Mouse (Mus musculus) intestine, embryonic 16.5 days (tissue): Measurements from ENCODE around the gene 4931428F04Rik. TPM values are rescaled to one million over a fixed set of nuclear protein-coding genes. Genes with fewer than 3 reads are reported as not detected.

ENCODE experiments used
- ATAC-seq: fragments of 200-750 bp; cut with Nextera tagmentation; 2 replicates; pipeline ENCODE4 v1.8.0; 2017; ENCODE audit warnings: moderate TSS enrichment, moderate library complexity
- H3K27ac ChIP-seq: fragments of 300-500 bp; sonication (generic); 2 replicates; pipeline ENCODE4 v1.5.1; 2014; ENCODE audit warnings: mild to moderate bottlenecking, low read length
- H3K27me3 ChIP-seq: fragments of 300-500 bp; sonication (generic); replicated peaks from 2 replicates; pipeline ENCODE4 v1.6.1; 2014; ENCODE audit warnings: low read length, control low read depth, mixed read lengths; ENCODE audit not compliant: control insufficient read depth, insufficient read depth
- H3K36me3 ChIP-seq: fragments of 300-500 bp; sonication (generic); 2 replicates; pipeline ENCODE4 v1.6.1; 2014; ENCODE audit warnings: low read length, control low read depth; ENCODE audit not compliant: control insufficient read depth, insufficient read depth
- H3K4me1 ChIP-seq: fragments of 300-500 bp; sonication (generic); 2 replicates; pipeline ENCODE4 v1.6.1; 2014; ENCODE audit warnings: low read length, control low read depth, mixed read lengths; ENCODE audit not compliant: control insufficient read depth, insufficient read depth
- H3K4me2 ChIP-seq: fragments of 300-500 bp; sonication (generic); 2 replicates; pipeline ENCODE4 v1.6.1; 2014; ENCODE audit warnings: low read depth, low read length, control low read depth
- H3K4me3 ChIP-seq: fragments of 300-500 bp; sonication (generic); 2 replicates; pipeline ENCODE4 v1.5.1; 2014; ENCODE audit warnings: mild to moderate bottlenecking, low read length
- H3K9ac ChIP-seq: fragments of 300-500 bp; sonication (generic); 2 replicates; pipeline ENCODE4 v1.6.1; 2014; ENCODE audit warnings: low read depth, low read length
- H3K9me3 ChIP-seq: fragments of 300-500 bp; sonication (generic); 2 replicates; pipeline ENCODE4 v1.6.1; 2016; ENCODE audit warnings: low read length, control low read depth; ENCODE audit not compliant: control insufficient read depth
- WGBS: fragments of 180-500 bp; shearing (Covaris S2); extraction: QIAGEN DNeasy Blood & Tissue Kit; methylation state at CpG from one replicate; pipeline ENCODE4 v1.1.7; 2014; 5-methylcytosine and 5-hydroxymethylcytosine counted together
- polyA plus RNA-seq: library from polyadenylated mRNA; unstranded; fragments of >200 nt; fragmentation: Nextera tagmentation; extraction: Ambion mirVana; gene quantifications from 2 replicates; pipeline ENCODE4 v1.2.1, GENCODE M21; 2015

Gene 4931428F04Rik
- polyA plus RNA-seq, 1 experiment from 2014 or later: 6.7 TPM

DNA sequence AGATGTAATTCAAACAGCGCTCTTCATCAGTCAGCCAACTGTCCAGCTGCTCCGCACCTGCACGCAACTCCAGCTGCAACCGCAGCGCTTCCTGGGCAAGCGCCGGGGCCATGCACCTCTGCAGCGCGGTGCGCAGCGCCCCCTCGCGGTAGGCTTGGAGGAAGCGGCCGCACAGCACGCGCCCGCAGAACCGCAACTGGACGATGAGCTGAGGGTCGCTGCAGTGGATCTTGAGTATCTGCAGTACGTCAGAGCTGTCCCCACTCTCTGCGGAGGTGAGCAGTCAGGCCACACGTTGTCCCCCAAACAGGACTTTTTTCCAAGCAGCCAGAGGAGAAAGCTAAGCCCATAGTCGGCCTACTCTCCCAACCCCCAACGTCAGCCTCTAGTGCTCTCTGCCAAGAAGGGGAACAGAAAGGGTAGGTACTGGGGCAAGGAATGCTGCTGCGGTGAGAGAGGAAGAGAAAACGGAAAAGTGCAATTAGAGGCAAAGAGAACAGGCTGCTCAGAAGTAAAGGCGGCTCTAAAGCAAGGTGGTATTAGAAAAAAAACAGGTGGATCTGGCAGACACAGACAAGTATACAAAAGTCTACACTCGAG lies 29.8 kb downstream of the 4931428F04Rik start:
- peak; percentile 36; the same call in 1 of the 2 replicates for ATAC-seq

DNA sequence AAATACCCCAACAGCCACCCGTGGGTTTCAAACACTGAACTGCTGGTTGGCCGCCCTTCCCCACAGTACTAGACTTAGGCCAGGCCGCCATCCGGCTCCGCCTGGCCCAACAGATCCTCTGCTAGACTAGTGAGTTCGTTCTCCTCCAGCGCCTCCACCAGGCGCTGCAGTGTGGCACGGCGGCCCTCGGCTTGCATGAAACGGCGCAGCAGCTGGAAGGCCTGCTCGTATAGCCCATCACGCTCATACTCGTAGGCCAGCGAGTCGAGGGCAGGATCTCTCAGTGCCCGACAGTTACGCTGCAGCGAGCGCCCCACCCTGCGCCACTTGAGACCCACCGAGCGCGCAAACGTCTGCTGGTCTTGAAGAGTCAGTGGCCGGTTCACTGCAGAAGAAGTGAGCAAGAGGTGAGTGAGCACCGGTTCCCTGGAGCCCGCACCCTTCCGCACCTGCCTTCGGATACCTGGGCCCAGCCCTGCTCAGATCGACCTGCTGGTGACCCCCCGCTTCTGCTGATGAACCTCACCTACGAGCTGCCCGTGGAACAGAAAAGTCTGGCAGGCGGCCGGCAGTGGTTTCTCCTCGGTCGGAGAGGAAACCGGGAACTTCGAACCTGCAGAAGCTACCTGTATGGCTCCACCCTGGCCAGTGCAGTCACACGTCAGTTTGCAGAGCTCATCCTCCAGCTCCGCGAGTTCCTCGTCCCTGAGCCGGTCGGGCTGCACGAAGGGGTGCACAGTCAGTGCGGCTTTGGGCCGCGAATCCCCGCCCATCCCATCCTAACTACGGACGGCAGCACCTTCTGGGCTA lies 30.5 kb downstream of the 4931428F04Rik start:
- Histone ChIP-seq H3K9me3 (no peaks in the 10 kb centered on the region), H3K4me2 (peak overlapping the region; percentile 77), H3K4me3 (peak overlapping the region; percentile 45), H3K27ac (no peak overlapping the region), H3K27me3 (peaks cover 12% of the 10 kb centered on the region), H3K9ac (peak overlapping the region; percentile 53), H3K4me1 (peaks cover 31% of the 10 kb centered on the region), H3K36me3 (no peaks in the 10 kb centered on the region; the same call in 1 of the 2 replicates)
- peak; percentile 11; the same call in 1 of the 2 replicates for ATAC-seq
- 12% methylated on average over 55 of the region's 55 CpGs for WGBS

More for the DNA sequence above, 29.8 kb downstream of the 4931428F04Rik start:
- H3K27ac ChIP-seq: no peak overlapping the region
- H3K36me3 ChIP-seq: no peaks in the 10 kb centered on the region; the same call in 1 of the 2 replicates
- WGBS: 5% methylated on average over 30 of the region's 30 CpGs
- peak overlapping the region; percentile 45 for H3K4me3 ChIP-seq
- peak overlapping the region; percentile 53 for H3K9ac ChIP-seq
- H3K27me3 ChIP-seq: peaks cover 12% of the 10 kb centered on the region
- H3K9me3 ChIP-seq: no peaks in the 10 kb centered on the region
- H3K4me2 ChIP-seq: peak overlapping the region; percentile 77
- H3K4me1 ChIP-seq: peaks cover 30% of the 10 kb centered on the region

DNA sequence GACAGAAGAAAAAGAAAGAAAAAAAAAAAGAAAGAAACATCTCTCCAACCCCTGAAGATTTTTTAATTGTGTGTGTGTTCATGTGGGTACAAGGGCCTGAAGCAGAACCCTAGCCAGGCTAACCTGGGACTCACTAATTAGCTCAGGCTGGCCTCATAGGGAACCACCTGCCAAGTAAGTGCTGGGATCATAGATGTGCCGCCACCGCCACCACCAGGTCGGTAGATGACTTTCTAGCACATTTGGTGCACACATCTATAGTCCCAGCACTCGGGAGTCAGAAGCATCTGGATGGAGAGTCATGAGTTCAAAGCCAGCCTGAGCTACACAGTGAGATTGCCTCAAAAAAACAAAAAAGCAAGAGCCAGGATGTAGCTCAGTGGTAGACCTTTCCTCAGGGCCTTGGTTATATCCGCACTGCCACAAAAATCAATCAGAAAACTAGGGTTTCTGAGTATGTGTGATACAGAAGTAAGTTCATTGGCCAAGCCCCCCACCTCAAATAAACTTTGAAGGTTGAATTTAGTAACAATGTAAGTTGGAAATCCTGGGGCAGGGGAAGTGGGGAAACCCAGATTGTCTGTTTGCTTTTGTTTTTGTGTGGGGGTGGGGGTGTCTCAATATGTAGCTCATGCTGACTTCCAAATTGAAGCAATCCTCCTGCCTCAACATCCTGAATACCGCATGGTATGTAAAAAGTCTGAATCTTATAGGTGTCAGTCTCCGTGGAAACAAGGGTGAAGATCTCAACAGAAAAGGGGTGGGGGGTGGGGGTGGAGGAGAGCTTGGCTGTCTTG lies 32.1 kb downstream of the 4931428F04Rik start:
- no peak overlapping the region for H3K4me3 ChIP-seq
- H3K9me3 ChIP-seq: no peaks in the 10 kb centered on the region
- WGBS: 77% methylated on average over 7 of the region's 7 CpGs
- peaks cover 12% of the 10 kb centered on the region for H3K27me3 ChIP-seq
- H3K36me3 ChIP-seq: no peaks in the 10 kb centered on the region; the same call in 1 of the 2 replicates
- no peak overlapping the region for H3K27ac ChIP-seq
- no peak overlapping the region for H3K4me2 ChIP-seq
- H3K4me1 ChIP-seq: peaks cover 30% of the 10 kb centered on the region
- no peak for ATAC-seq
- no peak overlapping the region for H3K9ac ChIP-seq

DNA sequence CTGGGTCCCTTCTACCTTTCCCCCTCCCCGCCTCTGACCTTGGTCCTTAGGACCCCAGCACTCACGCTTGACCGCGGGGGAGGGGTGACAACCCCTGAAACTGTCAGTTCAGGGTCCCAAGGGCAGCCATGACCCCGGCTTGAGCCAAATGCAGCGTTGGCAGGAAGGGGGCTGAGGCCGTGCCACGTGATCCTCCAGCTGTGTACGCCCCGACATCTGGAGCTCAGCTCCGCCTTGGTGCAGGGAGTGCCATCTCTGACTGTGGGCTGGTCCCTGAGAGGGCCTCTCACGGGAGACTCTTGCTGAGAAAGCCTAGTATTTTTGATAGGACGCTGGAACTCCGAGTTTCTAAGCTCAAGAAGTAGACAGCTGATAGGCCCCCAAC lies 34.7 kb downstream of the 4931428F04Rik start, which contains the start of gene B3gnt9:
Gene B3gnt9 (minus strand): TSS at position 188 of the 385 bp plus-strand sequence.
- H3K36me3 ChIP-seq: peaks cover 4% of the 10 kb centered on the region; the same call in 1 of the 2 replicates
- H3K4me1 ChIP-seq: peaks cover 29% of the 10 kb centered on the region
- peaks cover 12% of the 10 kb centered on the region for H3K27me3 ChIP-seq
- ATAC-seq: peak; percentile 82
- H3K27ac ChIP-seq: peak within 1 kb of the TSS; percentile 81
- 2% methylated on average over 14 of the region's 14 CpGs for WGBS
- H3K9me3 ChIP-seq: no peaks in the 10 kb centered on the region
- H3K4me2 ChIP-seq: peak within 1 kb of the TSS; percentile 98
- H3K9ac ChIP-seq: peak within 1 kb of the TSS; percentile 83
- peak within 1 kb of the TSS; percentile 71 for H3K4me3 ChIP-seq

DNA sequence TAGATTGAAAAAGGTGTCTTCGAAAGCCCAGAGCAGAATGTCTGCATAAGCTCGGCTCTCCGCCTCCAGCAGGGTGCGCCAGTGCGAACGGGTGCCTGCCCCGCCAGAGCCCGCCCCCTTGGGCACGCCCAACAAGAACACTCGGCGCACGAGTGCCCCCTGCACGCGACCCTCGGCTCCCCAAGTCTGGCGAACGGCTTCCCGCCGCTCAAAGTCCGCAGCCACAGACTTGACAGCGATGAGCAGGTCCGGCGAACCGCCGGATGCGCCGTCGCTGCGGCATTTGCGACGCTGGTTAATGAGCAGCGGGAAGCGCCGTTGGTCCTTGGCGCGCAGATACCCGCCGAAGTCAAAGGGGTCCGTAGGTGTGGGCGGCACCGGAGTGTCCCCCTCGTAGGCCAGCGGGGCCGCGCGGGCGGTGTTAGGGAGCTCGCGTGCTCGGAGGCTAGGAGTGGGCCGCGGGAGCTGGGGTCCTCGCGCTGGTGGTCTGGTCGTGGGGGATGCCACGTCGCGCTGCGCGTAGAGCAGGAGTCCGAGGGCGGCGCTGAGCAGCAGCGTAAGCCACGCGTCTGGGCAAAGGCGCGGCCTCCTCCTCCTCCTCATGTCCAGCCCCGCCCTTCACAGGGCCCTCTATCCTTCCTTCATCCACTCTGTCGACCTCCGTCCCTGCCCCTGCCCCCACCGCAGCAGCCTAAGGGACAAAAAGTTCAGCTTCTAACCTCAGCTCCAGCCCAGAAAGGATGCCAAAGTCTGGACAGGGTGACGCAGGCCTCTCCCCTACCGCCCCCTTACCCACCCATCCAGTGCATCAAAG lies 35.3 kb downstream of the 4931428F04Rik start:
- peak overlapping the region; percentile 83 for H3K9ac ChIP-seq
- H3K36me3 ChIP-seq: peaks cover 4% of the 10 kb centered on the region; the same call in 1 of the 2 replicates
- H3K4me2 ChIP-seq: peak overlapping the region; percentile 98
- H3K9me3 ChIP-seq: no peaks in the 10 kb centered on the region
- H3K27me3 ChIP-seq: peaks cover 9% of the 10 kb centered on the region
- under 1% methylated on average over 70 of the region's 74 CpGs for WGBS
- peak overlapping the region; percentile 71 for H3K4me3 ChIP-seq
- peaks cover 23% of the 10 kb centered on the region for H3K4me1 ChIP-seq
- ATAC-seq: peak; percentile 91
- peak overlapping the region; percentile 81 for H3K27ac ChIP-seq

DNA sequence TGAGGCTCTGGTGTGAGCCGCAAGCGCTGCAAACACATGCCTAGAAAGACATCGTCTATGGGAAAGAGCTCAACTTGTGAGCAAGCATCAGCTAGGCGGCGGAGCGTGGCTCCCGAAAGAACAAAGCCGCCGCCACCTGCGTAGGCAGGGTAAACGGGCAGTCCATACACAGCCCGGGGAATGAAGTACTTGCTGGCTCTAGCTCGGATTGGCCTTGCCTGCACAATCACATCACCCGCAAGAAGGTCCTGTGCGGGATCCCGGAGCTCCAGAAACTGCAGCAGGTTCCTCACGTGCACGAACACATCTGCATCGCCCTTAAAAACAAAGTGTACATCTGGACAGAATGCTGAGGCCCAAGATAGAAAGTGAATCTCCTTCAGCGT lies 35.9 kb downstream of the 4931428F04Rik start:
- 0 out of 2 replicates have a peak, but pooled peaks have one; percentile 8 for ATAC-seq
- H3K36me3 ChIP-seq: peaks cover 4% of the 10 kb centered on the region; the same call in 1 of the 2 replicates
- peak overlapping the region; percentile 83; the same call in 1 of the 2 replicates for H3K9ac ChIP-seq
- H3K4me3 ChIP-seq: peak overlapping the region; percentile 71
- WGBS: 38% methylated on average over 20 of the region's 20 CpGs
- H3K4me2 ChIP-seq: peak overlapping the region; percentile 98
- peaks cover 4% of the 10 kb centered on the region; the same call in 1 of the 2 replicates for H3K27me3 ChIP-seq
- H3K27ac ChIP-seq: 0 out of 2 replicates have a peak overlapping the region, but pooled peaks have one; percentile 10
- H3K9me3 ChIP-seq: no peaks in the 10 kb centered on the region
- H3K4me1 ChIP-seq: peaks cover 17% of the 10 kb centered on the region

DNA sequence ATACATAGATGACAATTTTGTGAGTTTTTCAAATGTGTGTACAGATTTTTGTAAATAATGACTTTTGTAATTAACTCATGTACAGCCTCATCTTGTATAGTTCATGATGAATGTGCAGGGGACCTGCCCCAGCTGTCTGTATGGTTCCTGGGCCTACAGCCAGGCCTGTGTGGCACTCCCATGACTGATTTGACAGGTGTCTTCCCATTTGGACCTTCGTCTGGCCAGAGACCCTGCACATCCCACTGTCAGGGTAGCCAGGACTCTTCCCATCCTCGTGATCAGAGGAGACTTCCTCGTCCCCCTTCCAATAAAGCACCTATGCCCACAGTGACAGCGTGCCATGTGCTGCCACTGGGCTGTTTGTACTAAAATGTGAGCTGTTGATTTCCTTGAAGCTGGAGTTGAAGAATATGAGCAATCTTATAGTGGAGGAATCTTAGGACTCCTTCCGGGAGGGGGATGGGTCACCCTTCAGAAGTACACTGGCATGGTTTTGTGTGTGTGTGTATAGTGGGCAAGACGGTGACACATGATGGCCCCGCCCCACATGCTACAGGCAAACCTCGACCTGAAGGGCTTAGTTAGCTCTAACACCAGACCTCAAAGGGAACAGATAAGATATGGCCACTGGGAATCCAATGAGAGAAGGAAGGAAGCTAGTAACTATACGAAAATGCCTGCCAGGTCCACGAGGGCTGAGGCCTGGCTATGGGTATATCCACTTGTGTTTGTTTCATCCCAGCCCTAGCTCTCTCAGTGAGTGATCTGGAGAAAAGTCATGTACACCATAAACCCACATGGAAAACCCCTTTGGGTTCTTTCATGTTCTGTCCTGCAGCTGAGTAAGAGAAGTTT lies 36.8 kb downstream of the 4931428F04Rik start:
- no peak overlapping the region for H3K4me3 ChIP-seq
- H3K4me2 ChIP-seq: no peak overlapping the region
- peaks cover 4% of the 10 kb centered on the region; the same call in 1 of the 2 replicates for H3K36me3 ChIP-seq

DNA sequence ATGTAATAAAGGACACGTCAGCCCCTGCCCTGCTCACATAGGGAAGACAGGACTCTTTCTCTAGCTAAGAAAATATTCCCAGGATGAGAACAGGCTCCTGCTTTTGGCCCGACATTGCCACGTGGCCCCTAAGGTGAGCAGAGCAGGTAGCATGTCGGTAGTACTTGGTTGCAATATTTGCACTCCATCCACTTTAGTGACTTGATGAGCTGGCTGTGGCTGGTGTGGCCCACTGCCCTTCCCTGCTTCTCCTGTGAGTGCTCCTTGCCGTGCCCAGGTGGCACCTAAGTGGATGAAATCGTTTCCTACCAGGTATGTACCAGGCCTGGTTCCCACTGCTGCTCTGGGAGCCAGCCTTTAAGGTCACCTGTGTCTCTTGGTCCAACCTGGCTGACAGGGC lies 37.7 kb downstream of the 4931428F04Rik start:
- no peak overlapping the region for H3K9ac ChIP-seq
- no peak overlapping the region for H3K27ac ChIP-seq
- 90% methylated on average over 6 of the region's 6 CpGs for WGBS
- no peak overlapping the region for H3K4me3 ChIP-seq
- no peak overlapping the region for H3K4me2 ChIP-seq
- H3K4me1 ChIP-seq: peaks cover 16% of the 10 kb centered on the region
- no peaks in the 10 kb centered on the region for H3K9me3 ChIP-seq
- no peaks in the 10 kb centered on the region for H3K27me3 ChIP-seq
- H3K36me3 ChIP-seq: peaks cover 4% of the 10 kb centered on the region; the same call in 1 of the 2 replicates
- no peak for ATAC-seq

More for the DNA sequence above, 36.8 kb downstream of the 4931428F04Rik start:
- Histone ChIP-seq H3K9ac (no peak overlapping the region), H3K27ac (no peak overlapping the region), H3K4me1 (peaks cover 16% of the 10 kb centered on the region), H3K9me3 (no peaks in the 10 kb centered on the region), H3K27me3 (no peaks in the 10 kb centered on the region)
- no peak for ATAC-seq
- WGBS: 80% methylated on average over 10 of the region's 10 CpGs
